Mouse (Mus musculus): ENCODE results near the gene Cib3.

DNA sequence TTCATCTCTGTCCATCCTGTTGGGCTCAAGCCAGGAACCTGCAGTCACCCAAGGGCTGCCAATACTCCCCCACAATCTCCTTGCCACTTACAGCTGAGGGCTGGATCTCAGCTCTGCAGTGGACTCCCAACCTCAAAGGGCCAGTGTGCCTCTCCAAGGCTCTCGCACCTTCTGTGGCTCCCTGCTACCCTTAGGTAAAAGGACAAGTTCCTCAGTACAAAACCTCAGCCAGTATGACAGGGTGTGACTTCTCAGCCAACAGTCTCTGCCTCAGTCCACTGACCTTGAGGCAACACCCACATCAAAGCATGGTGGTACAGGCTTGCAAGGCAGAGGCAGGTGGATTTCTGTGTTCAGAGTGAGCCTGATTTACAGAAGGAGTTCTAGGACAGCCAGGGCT is 791 bp downstream of the Cib3 start:
- TF ChIP-seq CTCF (IDR thresholded peaks at IDR 0.05; ENCODE audit: borderline replicate concordance, insufficient read depth, low read length) (no peak), POLR2A (IDR thresholded peaks at IDR 0.05; ENCODE audit: low read depth, low read length) (no peak)

Measured in embryonic fibroblast, embryonic 13.5 days (primary cell).